Mouse (Mus musculus) olfactory bulb, adult 2 months (tissue): ENCODE results near the gene Dazap1. TPM values are rescaled to one million over a fixed set of nuclear protein-coding genes. Genes with fewer than 3 reads are reported as not detected.
A peak's percentile ranks its signal among the peaks of the same experiment; 100 is the strongest.

Source experiments
- H3K27ac ChIP-seq: fragments of 200-500 bp; 2 replicates; pipeline ENCODE4 v1.5.1; 2012; ENCODE audit warnings: low read depth, low read length; ENCODE audit not compliant: insufficient read depth
- H3K4me1 ChIP-seq: fragments of 200-500 bp; 2 replicates; pipeline ENCODE4 v1.6.1; 2012; ENCODE audit warnings: low read length; ENCODE audit not compliant: control insufficient read depth, insufficient read depth
- H3K4me3 ChIP-seq: fragments of 200-500 bp; 2 replicates; pipeline ENCODE4 v1.5.1; 2012; ENCODE audit warnings: mild to moderate bottlenecking, low read depth, low read length, moderate library complexity; ENCODE audit not compliant: insufficient read depth
- CTCF ChIP-seq: fragments of 200-500 bp; IDR thresholded peaks from 2 replicates; pipeline ENCODE4 v1.5.1; 2012; ENCODE audit warnings: low read depth, mild to moderate bottlenecking, low read length, moderate library complexity; ENCODE audit not compliant: insufficient read depth
- POLR2A ChIP-seq: fragments of 200-500 bp; IDR thresholded peaks from 2 replicates; pipeline ENCODE4 v1.6.1; 2012; ENCODE audit warnings: mild to moderate bottlenecking, low read depth, low read length, moderate library complexity; ENCODE audit not compliant: insufficient read depth
- WGBS: fragments of 180-500 bp; shearing (Covaris S2); methylation state at CpG from one replicate; pipeline ENCODE4 v1.1.7; 2018; 5-methylcytosine and 5-hydroxymethylcytosine counted together
- polyA plus RNA-seq: library from polyadenylated mRNA; stranded (reverse); fragments of >200 nt; gene quantifications from 2 replicates; pipeline ENCODE4 v1.2.4, GENCODE M21; 2012; ENCODE audit warnings: low replicate concordance; ENCODE audit not compliant: missing spikeins, insufficient read depth, insufficient read length

Gene Dazap1
- polyA plus RNA-seq, 1 experiment = not detected

- 90% methylated on average over 21 of the region's 21 CpGs for WGBS
- Histone ChIP-seq H3K27ac (no peak overlapping the region), H3K4me1 (peaks cover 21% of the 10 kb centered on the region), H3K4me3 (no peak overlapping the region)
- no peak for TF ChIP-seq POLR2A
- TF ChIP-seq CTCF = no peak
Observed at GRCm38 (mm10) chr10:80325045-80325444, 63.8 kb downstream of the Dazap1 start.

- Histone ChIP-seq H3K4me1 (peaks cover 12% of the 10 kb centered on the region), H3K4me3 (peak within 1 kb of the TSS; percentile 53), H3K27ac (no peak within 1 kb of the TSS)
- no peak for TF ChIP-seq CTCF
- TF ChIP-seq POLR2A = no peak
- 7% methylated on average over 36 of the region's 36 CpGs for WGBS
Observed at GRCm38 (mm10) chr10:80329273-80330081, 68.2 kb downstream of the Dazap1 start, which contains the start of the genes Pcsk4 and Reep6. Gene Pcsk4 (minus strand): TSS chr10:80329498. Gene Reep6 (plus strand): TSS chr10:80329953.

DNA sequence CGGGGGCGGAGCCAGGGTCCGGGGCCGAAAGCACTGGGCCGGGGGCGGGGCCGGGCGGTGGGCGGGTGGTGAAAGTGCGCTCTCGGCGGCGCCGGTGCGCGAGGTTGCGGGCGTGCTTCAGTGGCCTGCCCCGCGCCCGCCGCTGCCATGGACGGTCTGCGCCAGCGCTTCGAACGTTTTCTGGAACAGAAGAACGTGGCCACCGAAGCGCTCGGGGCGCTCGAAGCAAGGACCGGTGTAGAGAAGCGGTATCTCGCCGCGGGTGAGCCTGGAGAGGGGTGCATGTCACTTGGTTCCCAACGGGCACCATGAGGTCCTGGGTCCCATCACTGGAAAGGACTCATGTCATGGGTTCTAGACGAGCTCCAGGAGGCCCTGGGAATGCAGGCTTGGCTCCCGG, 68.8 kb downstream of the Dazap1 start:
- Histone ChIP-seq H3K27ac (no peak overlapping the region), H3K4me1 (peaks cover 12% of the 10 kb centered on the region), H3K4me3 (peak overlapping the region; percentile 53)
- TF ChIP-seq CTCF (no peak), POLR2A (no peak)
- WGBS = 1% methylated on average over 41 of the region's 41 CpGs

GRCm38 (mm10) chr10:80330888-80331287, 69.6 kb downstream of the Dazap1 start:
- TF ChIP-seq CTCF (no peak), POLR2A (no peak)
- WGBS = 78% methylated on average over 2 of the region's 2 CpGs
- Histone ChIP-seq H3K4me1 (peaks cover 12% of the 10 kb centered on the region), H3K4me3 (no peak overlapping the region), H3K27ac (no peak overlapping the region)

- WGBS = 84% methylated on average over 10 of the region's 10 CpGs
- no peak overlapping the region for H3K4me3 ChIP-seq
- TF ChIP-seq POLR2A (no peak), CTCF (no peak)
- peaks cover 12% of the 10 kb centered on the region for H3K4me1 ChIP-seq
- H3K27ac ChIP-seq = no peak overlapping the region
Observed at GRCm38 (mm10) chr10:80331636-80332524, 70.6 kb downstream of the Dazap1 start.

DNA sequence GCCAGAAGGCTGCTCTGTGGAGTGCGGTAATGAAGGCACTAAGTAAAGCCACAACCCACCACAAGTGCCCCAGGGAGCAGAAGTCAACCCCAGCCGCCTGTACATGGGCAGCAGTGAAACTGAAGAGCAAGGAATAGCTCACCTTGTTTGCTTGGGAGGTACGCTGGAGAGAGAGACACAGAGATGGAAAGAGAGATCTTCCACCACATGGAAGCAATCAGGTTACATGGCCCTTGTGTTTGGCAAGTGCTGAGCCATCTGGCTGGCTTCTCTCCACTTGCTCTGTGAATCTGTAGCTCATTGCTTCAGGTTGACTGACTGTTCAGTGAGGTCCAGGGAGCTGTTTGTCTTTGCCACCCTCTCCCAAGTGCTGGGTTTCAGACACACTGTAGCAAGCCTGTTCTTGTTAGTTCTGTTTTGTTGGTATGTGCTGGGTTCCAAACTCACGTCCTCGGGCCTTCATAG, 71.3 kb downstream of the Dazap1 start:
- Histone ChIP-seq H3K27ac (no peak overlapping the region), H3K4me1 (peaks cover 12% of the 10 kb centered on the region), H3K4me3 (no peak overlapping the region)
- TF ChIP-seq POLR2A (no peak), CTCF (no peak)
- 92% methylated on average over 5 of the region's 5 CpGs for WGBS

DNA sequence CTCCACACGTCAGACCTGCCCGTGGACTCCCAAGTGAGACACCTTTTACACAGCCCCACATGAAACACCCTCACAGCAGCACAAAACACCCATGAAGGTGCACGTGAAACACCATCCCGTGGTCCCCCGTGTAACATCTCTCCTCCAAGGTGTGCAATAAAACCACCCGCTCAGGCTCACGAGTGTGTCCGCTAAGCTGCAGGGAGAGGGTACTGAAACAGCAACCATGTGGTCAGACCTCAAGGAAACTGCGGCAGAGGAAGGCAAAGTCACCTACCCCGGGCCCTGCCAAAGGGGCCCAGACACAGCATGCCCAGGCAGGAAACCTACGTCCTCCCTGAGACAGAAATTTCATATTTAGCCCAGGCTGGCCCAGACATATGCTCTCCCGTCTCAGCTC, 75.0 kb downstream of the Dazap1 start:
- TF ChIP-seq CTCF (no peak), POLR2A (no peak)
- Histone ChIP-seq H3K4me3 (no peak overlapping the region), H3K4me1 (peaks cover 2% of the 10 kb centered on the region; the same call in 1 of the 2 replicates), H3K27ac (no peak overlapping the region)
- WGBS = 94% methylated on average over 12 of the region's 12 CpGs

Other genes starting within 250 kb of the Dazap1 start
- gene Arhgap45, start 244.8 kb upstream of the Dazap1 start, polyA plus RNA-seq = 193 and 203 TPM in 2 replicates
- not detected in 2 replicates for gene Polr2e, start 221.7 kb upstream of the Dazap1 start, polyA plus RNA-seq
- gene Gpx4, start 214.3 kb upstream of the Dazap1 start, polyA plus RNA-seq = not detected in 2 replicates
- not detected in 2 replicates for gene Sbno2, start 155.9 kb upstream of the Dazap1 start, polyA plus RNA-seq
- gene Stk11, start 145.7 kb upstream of the Dazap1 start, polyA plus RNA-seq = not detected in 2 replicates
- not detected in 2 replicates for gene Atp5d, start 122.9 kb upstream of the Dazap1 start, polyA plus RNA-seq
- not detected in 2 replicates for gene Cbarp, start 120.7 kb upstream of the Dazap1 start, polyA plus RNA-seq
- 128 TPM in 1 of 2 replicates, not detected in the other for gene Midn, start 113.2 kb upstream of the Dazap1 start, polyA plus RNA-seq
- not detected in 2 replicates for gene Cirbp, start 95.5 kb upstream of the Dazap1 start, polyA plus RNA-seq
- gene 1600002K03Rik, start 88.5 kb upstream of the Dazap1 start, polyA plus RNA-seq = not detected in 2 replicates
- not detected in 2 replicates for gene Efna2, start 82.0 kb upstream of the Dazap1 start, polyA plus RNA-seq
- gene Mum1, start 35.1 kb upstream of the Dazap1 start, polyA plus RNA-seq = not detected in 2 replicates
- gene Ndufs7, start 12.4 kb upstream of the Dazap1 start, polyA plus RNA-seq = not detected in 2 replicates
- not detected in 2 replicates for gene Gamt, start 474 bp upstream of the Dazap1 start, polyA plus RNA-seq
- gene Rps15, start 31.0 kb downstream of the Dazap1 start, polyA plus RNA-seq = 978 TPM in 1 of 2 replicates, not detected in the other
- gene Apc2, start 34.5 kb downstream of the Dazap1 start, polyA plus RNA-seq = not detected in 2 replicates
- gene 2310011J03Rik, start 59.1 kb downstream of the Dazap1 start, polyA plus RNA-seq = not detected in 2 replicates
- gene Pcsk4, start 68.0 kb downstream of the Dazap1 start, polyA plus RNA-seq = not detected in 2 replicates
- not detected in 2 replicates for gene Reep6, start 68.5 kb downstream of the Dazap1 start, polyA plus RNA-seq
- gene Adamtsl5, start 86.9 kb downstream of the Dazap1 start, polyA plus RNA-seq = not detected in 2 replicates
- not detected in 2 replicates for gene Plk5, start 95.0 kb downstream of the Dazap1 start, polyA plus RNA-seq
- not detected in 2 replicates for gene Mex3d, start 126.2 kb downstream of the Dazap1 start, polyA plus RNA-seq
- not detected in 2 replicates for gene Mbd3, start 138.1 kb downstream of the Dazap1 start, polyA plus RNA-seq
- gene Uqcr11, start 145.3 kb downstream of the Dazap1 start, polyA plus RNA-seq = not detected in 2 replicates
- gene Tcf3, start 172.2 kb downstream of the Dazap1 start, polyA plus RNA-seq = not detected in 2 replicates
- gene Onecut3, start 233.3 kb downstream of the Dazap1 start, polyA plus RNA-seq = not detected in 2 replicates